Mouse (Mus musculus): ENCODE data around the gene Pnpla6.
"Not testable (repeated sequence)": the region's sequence is repeated elsewhere in the genome, so short reads cannot be mapped to it uniquely, and the experiment has no call there.

Gene Pnpla6

GRCm38 (mm10) chr8:3576211-3576960 is 61.2 kb downstream of the Pnpla6 start:
- DNase-seq (ENCODE audit: low spot score in 2 of 2): no peak

- peak; percentile 37 to 44 for DNase-seq (ENCODE audit: low spot score in 2 of 2)
These were observed 64.5 kb downstream of the Pnpla6 start for GRCm38 (mm10) chr8:3579390-3580364.

GRCm38 (mm10) chr8:3581961-3582360 is 66.8 kb downstream of the Pnpla6 start:
- DNase-seq (ENCODE audit: low spot score in 2 of 2): not testable (repeated sequence)

- DNase-seq (ENCODE audit: low spot score in 2 of 2): no peak
These were observed 71.3 kb downstream of the Pnpla6 start for GRCm38 (mm10) chr8:3586452-3586851.

GRCm38 (mm10) chr8:3586993-3587390 is 71.8 kb downstream of the Pnpla6 start, which contains the start of gene Camsap3:
Camsap3 (plus strand) TSS chr8:3587293.
- DNase-seq (ENCODE audit: low spot score in 2 of 2): no peak

- peak; percentile 51 to 79 for DNase-seq (ENCODE audit: low spot score in 2 of 2)
These were observed 72.4 kb downstream of the Pnpla6 start for GRCm38 (mm10) chr8:3587391-3588257.

- no peak for DNase-seq (ENCODE audit: low spot score in 2 of 2)
These were observed 73.1 kb downstream of the Pnpla6 start for GRCm38 (mm10) chr8:3588258-3588633.

GRCm38 (mm10) chr8:3593470-3593869 is 78.3 kb downstream of the Pnpla6 start:
- no peak for DNase-seq (ENCODE audit: low spot score in 2 of 2)
